Mouse (Mus musculus) thymus, postnatal 36 days (tissue): ENCODE results near the gene Sprr1a.
"Not testable (repeated sequence)": the region's sequence is repeated elsewhere in the genome, so short reads cannot be mapped to it uniquely, and the experiment has no call there.

Experiments
- DNase-seq, 2 experiments: peaks; one replicate each; pipeline ENCODE4 v3.0.0; 2022; ENCODE audit warnings: mixed read lengths in 2 of 2

The Sprr1a gene

DNA sequence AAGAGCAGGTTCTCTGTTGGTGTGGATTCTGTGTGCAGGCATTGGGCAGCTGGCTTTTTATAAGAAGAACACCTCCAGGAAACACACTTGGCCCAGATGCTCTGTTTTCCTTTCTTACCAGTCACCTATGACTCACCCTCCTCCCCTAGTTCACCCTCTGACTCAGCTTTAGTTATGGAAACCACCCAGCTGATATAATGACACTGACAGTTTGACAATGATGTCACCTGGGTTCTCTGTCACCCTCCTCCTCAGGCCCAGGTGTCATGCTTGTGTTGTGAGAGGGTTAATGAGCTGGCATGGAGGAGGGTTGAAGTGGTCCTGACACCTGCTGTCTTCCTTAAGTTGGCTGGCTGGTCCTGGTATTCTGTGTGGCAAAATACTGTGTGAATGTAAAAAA lies at the start of gene Sprr1a:
TSS of gene Sprr1a (minus strand) at position 33 of the 400 bp plus-strand sequence.
- DNase-seq, result no peak

- no peak for DNase-seq
These were observed 48.7 kb upstream of the Sprr1a start, which contains the start of gene 2310046K23Rik for GRCm38 (mm10) chr3:92534411-92534810. Gene 2310046K23Rik (minus strand): TSS chr3:92534511.

DNA sequence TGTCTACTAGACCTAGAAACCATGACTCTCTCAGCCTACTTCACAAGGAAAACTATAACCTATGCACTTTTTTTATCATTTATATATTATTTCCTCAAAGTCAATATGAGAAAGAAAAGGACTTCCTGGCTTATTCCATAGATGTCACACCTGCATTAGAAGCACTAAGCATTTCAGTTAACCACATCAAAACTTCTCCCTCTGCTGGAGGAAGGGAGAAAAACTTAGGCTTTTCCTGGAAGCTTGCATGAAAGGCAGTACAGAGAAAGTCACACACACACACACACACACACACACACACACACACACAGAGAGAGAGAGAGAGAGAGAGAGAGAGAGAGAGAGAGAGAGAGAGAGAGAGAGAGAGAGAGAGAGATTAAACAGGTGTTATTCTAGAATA lies 26.6 kb upstream of the Sprr1a start:
- no peak for DNase-seq

DNA sequence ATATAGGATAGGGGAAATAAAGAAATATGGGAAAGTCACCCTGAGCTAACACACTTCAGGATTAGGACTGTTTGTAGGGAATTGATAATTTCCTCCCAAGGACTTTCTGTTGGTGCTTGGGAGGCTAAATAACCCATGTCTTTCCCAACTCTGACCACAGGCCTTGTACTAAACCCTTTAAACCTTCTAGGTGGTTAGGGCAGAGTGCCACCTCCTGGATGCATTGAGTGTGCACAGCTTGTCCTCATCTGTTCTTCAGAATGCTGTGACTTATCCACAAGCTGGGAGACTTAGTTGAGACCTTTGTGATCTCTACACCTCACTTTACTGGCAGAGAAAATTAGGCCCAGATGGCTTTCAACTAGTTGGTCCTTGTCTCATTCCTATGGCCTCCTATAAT lies 25.1 kb upstream of the Sprr1a start:
- DNase-seq, result no peak

DNA sequence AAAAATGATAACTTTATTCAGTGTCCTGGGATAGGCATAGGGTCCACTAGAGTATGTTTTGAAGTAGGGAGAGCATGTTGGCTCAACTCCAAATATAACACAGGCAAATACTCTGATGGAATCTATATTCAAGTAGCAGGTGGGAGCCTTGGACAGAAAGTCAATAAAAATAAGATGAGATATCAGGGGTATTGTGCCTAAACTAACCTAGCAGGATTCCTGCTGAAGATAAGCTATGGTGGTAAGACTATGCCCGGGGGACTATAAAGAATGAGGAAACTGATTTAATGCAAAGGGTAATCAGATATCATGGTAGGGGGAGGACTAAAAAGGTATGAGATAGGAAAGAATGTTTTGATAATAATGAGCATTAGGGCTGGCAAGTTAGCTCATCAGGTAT lies 22.5 kb upstream of the Sprr1a start:
- DNase-seq, result no peak

- DNase-seq, result no peak
These were observed 17.8 kb upstream of the Sprr1a start for GRCm38 (mm10) chr3:92503528-92503927.

DNA sequence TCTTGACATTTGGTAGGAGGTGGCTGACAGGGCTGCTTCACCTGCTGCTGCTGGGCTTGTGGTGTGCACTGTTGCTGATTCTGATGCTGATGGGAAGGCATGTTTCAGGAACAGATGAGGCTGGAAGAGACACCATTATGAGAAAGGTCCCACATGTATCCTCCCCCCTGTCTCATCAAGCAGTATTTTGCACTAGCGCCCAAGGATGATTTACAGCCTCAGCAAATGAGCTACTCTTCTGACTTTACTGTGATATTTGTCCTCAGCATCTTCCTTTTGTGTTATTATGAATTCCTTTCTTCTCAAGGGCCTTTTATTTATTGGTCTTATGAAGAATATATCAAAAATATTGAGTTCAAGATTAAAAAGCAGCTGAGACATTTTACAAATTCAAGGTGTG lies 14.7 kb upstream of the Sprr1a start, which contains the start of gene Sprr4:
TSS of gene Sprr4 (minus strand) at position 101 of the 400 bp plus-strand sequence.
- no peak for DNase-seq

- not testable (repeated sequence) for DNase-seq
These were observed 4.6 kb upstream of the Sprr1a start for GRCm38 (mm10) chr3:92490262-92490661.

- DNase-seq, result no peak
These were observed 612 bp upstream of the Sprr1a start for GRCm38 (mm10) chr3:92486307-92486706.

- not testable (repeated sequence) for DNase-seq
These were observed 4.4 kb downstream of the Sprr1a start for GRCm38 (mm10) chr3:92481249-92481648.

- no peak for DNase-seq
These were observed 15.6 kb downstream of the Sprr1a start for GRCm38 (mm10) chr3:92470111-92470510.

DNA sequence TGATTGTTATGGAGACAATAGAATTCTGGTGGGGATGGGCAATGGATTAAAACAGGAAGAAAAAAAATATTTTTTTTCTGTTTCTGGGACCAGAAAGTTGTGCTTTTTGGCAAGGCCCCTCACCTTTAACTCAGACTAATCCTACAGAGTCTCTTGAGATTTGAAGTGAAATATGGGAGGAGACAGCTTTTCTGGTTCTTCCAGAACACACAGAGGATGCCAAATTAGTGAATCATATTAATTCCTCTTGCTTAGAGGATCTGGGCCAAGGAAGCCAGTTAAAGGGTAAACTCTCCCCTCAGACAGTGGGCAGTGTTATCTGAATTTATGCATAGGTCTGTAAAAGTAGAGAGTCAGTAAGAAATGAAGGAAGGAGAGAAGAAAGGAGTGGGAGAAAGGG lies 18.3 kb downstream of the Sprr1a start:
- no peak for DNase-seq

DNA sequence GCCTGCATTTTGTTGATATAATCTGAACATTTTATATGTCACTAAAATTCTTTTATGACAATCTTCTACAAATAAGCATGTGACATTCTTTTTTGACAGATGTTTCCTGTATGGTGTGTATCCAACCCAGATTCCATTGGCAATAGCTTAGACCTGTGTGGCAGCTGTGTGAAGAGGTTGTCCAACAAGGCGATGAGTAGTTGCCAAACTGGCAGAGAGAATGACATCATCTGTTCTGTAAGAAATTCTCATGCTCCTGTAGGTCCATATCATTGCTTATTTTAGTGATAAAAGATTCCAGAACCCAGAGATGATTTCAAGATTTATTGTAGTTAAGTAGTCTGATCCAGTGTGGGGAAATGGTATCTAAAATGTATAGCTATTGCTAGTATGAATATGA lies 19.1 kb downstream of the Sprr1a start:
- no peak for DNase-seq

DNA sequence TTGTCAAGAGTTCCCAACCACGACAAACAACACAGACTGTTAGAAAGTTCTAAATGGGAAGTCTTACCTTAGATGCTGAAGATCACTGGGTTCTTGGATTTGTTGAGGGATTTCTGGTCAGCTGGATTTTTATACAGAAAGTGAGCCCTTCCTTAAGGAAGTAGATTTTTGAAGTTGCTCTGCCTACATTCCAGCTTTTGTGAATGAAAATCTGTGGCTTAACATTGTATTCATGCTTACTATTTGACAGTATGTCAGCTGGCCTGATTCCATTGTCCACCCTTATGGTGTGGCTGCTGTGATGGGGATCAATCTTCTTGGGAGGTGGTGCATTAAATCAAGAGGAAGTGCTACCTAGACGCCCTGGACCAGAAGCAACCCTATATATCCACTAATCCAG lies 27.1 kb downstream of the Sprr1a start, which contains the start of gene Sprr3:
TSS of gene Sprr3 (minus strand) at position 101 of the 400 bp plus-strand sequence.
- no peak for DNase-seq

DNA sequence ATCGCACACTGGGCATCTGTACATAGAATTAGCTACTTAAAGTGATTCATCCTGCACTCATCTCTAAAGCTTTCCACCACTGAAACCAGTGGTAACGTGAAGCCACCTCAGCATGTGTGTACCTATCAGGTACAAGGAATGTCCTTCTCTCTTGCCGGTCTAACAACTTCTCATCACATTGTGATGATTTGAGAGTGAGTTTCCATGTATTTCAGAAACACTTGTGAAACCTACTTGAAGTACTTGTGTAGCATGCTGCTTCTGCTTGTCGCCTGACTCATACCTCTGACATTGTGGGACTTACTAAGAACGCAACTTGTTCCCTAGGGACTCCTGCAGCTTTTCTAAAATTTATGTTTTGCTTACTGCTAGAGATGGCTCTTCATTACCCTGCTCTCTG lies 30.5 kb downstream of the Sprr1a start:
- no peak for DNase-seq

DNA sequence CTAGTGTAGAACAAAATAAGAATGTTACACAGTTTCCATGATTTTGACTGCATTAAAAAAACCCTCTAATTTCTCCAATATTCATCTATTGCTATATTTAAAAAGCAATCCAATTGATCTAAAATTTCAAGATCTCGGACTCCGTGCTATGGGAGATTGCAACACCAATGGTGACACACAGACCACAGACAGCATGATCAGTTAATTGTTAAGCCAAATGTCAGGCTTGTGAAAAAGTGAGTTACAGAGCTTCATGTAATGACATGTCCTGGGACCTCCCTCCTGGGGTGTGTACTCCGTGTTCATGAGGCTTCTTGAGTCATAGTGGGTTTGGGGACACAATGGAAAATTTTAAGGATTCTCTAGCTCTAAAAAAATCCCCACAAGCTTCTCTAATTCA lies 45.5 kb downstream of the Sprr1a start:
- DNase-seq, result no peak

- DNase-seq, result no peak
These were observed 47.0 kb downstream of the Sprr1a start, which contains the start of gene Sprr1b for GRCm38 (mm10) chr3:92438689-92439088. Gene Sprr1b (minus strand): TSS chr3:92438789.
